Mouse (Mus musculus): ENCODE data around the gene Diablo. TPM values are rescaled to one million over a fixed set of nuclear protein-coding genes. Genes with fewer than 3 reads are reported as not detected.
A peak's percentile ranks its signal among the peaks of the same experiment; 100 is the strongest.
"Not testable (repeated sequence)": the region's sequence is repeated elsewhere in the genome, so short reads cannot be mapped to it uniquely, and the experiment has no call there.

Diablo gene
- polyA plus RNA-seq, 1 experiment from 2014 or later: 137 TPM

GRCm38 (mm10) chr5:123524393-123524750, 396 bp upstream of the Diablo start:
- Histone ChIP-seq H3K4me1 (replicated peaks) (peaks cover 36% of the 10 kb centered on the region), H3K27me3 (no peaks in the 10 kb centered on the region), H3K27ac (replicated peaks) (peak overlapping the region; percentile 74), H3K4me2 (peak overlapping the region; percentile 69), H3K9me3 (no peaks in the 10 kb centered on the region), H3K9ac (peak overlapping the region; percentile 62), H3K4me3 (peak overlapping the region; percentile 88), H3K36me3 (peaks cover 30% of the 10 kb centered on the region)
- peak; percentile 94 for ATAC-seq (ENCODE audit: low read depth)
- WGBS: 1% methylated on average over 27 of the region's 27 CpGs

- Histone ChIP-seq H3K4me3 (no peak overlapping the region), H3K9me3 (no peaks in the 10 kb centered on the region), H3K4me2 (peak overlapping the region; percentile 92; the same call in 1 of the 2 replicates), H3K27ac (replicated peaks) (no peak overlapping the region), H3K36me3 (peaks cover 32% of the 10 kb centered on the region), H3K4me1 (replicated peaks) (peaks cover 36% of the 10 kb centered on the region), H3K27me3 (no peaks in the 10 kb centered on the region), H3K9ac (0 out of 2 replicates have a peak overlapping the region, but pooled peaks have one; percentile 26)
- ATAC-seq (ENCODE audit: low read depth): no peak
- 88% methylated on average over 1 of the region's 1 CpGs for WGBS
These were observed 1.8 kb downstream of the Diablo start for GRCm38 (mm10) chr5:123522166-123522565.

- H3K4me1 ChIP-seq (replicated peaks): peaks cover 36% of the 10 kb centered on the region
- H3K4me2 ChIP-seq: no peak overlapping the region
- no peaks in the 10 kb centered on the region for H3K27me3 ChIP-seq
- no peak for ATAC-seq (ENCODE audit: low read depth)
- no peak overlapping the region for H3K4me3 ChIP-seq
- WGBS: 85% methylated on average over 1 of the region's 1 CpGs
- no peak overlapping the region for H3K9ac ChIP-seq
- peaks cover 34% of the 10 kb centered on the region for H3K36me3 ChIP-seq
- no peak overlapping the region for H3K27ac ChIP-seq (replicated peaks)
- H3K9me3 ChIP-seq: no peaks in the 10 kb centered on the region
These were observed 2.4 kb downstream of the Diablo start for GRCm38 (mm10) chr5:123521621-123522020.

- no peaks in the 10 kb centered on the region for H3K27me3 ChIP-seq
- peaks cover 36% of the 10 kb centered on the region for H3K4me1 ChIP-seq (replicated peaks)
- H3K27ac ChIP-seq (replicated peaks): no peak overlapping the region
- WGBS: 87% methylated on average over 9 of the region's 9 CpGs
- H3K4me2 ChIP-seq: no peak overlapping the region
- no peaks in the 10 kb centered on the region for H3K9me3 ChIP-seq
- H3K9ac ChIP-seq: no peak overlapping the region
- H3K4me3 ChIP-seq: no peak overlapping the region
- ATAC-seq (ENCODE audit: low read depth): no peak
- peaks cover 39% of the 10 kb centered on the region for H3K36me3 ChIP-seq
These were observed 3.3 kb downstream of the Diablo start for GRCm38 (mm10) chr5:123520666-123521065.

DNA sequence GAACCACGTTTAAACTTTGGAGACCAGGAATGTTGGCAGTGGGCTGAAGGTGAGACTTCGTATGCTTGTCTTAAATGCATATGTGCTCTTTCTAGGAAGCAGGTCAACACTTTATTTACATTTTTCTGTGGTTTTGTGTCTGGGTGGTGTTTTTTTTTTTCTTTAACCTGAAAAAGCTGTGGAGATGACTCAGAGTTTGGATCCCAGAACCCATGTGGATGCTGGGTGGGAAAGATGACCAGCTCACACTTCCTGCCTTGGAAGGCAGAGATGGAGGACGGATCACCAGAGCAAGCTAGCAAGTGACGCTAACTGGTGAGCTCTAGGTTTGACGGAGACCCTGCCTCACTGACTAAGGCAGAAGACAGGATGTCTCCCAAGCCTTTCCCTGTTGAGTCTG, 9.1 kb downstream of the Diablo start:
- no peak for ATAC-seq (ENCODE audit: low read depth)
- H3K36me3 ChIP-seq: peaks cover 86% of the 10 kb centered on the region
- WGBS: 91% methylated on average over 5 of the region's 5 CpGs

GRCm38 (mm10) chr5:123512102-123512501, 11.9 kb downstream of the Diablo start:
- Histone ChIP-seq H3K4me3 (no peak overlapping the region), H3K27me3 (peaks cover 7% of the 10 kb centered on the region), H3K9ac (no peak overlapping the region), H3K36me3 (peaks cover 61% of the 10 kb centered on the region), H3K4me1 (replicated peaks) (peaks cover 21% of the 10 kb centered on the region), H3K27ac (replicated peaks) (no peak overlapping the region), H3K9me3 (no peaks in the 10 kb centered on the region), H3K4me2 (no peak overlapping the region)
- WGBS: 85% methylated on average over 3 of the region's 3 CpGs
- ATAC-seq (ENCODE audit: low read depth): no peak

More for the DNA sequence above, 9.1 kb downstream of the Diablo start:
- no peak overlapping the region for H3K4me3 ChIP-seq
- no peaks in the 10 kb centered on the region for H3K9me3 ChIP-seq
- H3K27me3 ChIP-seq: no peaks in the 10 kb centered on the region
- H3K27ac ChIP-seq (replicated peaks): no peak overlapping the region
- H3K4me2 ChIP-seq: no peak overlapping the region
- no peak overlapping the region for H3K9ac ChIP-seq
- no peaks in the 10 kb centered on the region for H3K4me1 ChIP-seq (replicated peaks)

DNA sequence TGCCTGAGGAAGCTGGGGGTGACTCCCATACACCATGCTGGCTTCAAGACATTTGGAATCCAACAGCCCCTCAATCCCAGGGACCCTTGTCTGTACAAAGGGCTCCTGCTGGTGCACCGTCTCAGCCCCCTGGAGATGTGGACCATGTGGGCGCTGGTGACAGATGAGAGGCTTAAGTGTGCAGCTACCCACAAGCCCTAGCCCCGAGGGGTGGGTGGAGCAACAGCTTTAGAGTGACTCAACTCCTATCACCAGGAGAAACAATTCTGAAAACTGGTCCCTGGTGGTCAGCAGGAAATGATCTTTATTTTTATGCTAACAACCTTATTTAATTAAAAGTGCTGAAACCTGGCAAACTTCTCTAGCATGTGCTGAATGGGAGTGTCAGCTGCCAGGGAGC, 12.6 kb downstream of the Diablo start:
- H3K4me2 ChIP-seq: not testable (repeated sequence)

DNA sequence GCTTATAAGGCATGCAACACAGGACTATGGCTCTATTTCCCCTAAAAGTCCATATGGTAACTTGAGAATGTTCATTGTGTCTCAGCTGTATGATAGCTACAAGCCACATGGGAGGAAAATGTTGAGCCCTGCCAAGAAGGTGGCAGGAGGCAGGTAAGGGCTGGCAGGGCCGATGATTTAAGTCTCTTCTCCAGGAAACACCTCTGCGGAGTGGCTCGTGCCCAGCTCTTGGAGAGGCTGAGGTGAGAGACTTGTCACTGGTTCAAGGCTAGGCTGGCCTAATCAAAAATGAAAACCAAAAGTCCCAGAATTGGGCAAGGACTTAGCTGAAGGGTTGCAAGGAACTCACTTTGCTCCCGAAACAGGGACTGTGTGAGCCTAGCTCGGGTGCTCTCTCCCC, 13.8 kb downstream of the Diablo start, which contains the start of gene B3gnt4:
Gene B3gnt4, plus strand, starts transcription at position 301 of the 400 bp plus-strand sequence.
- Histone ChIP-seq H3K9me3 (no peaks in the 10 kb centered on the region), H3K4me1 (replicated peaks) (peaks cover 21% of the 10 kb centered on the region), H3K27ac (replicated peaks) (no peak within 1 kb of the TSS), H3K36me3 (peaks cover 42% of the 10 kb centered on the region), H3K4me3 (peak within 1 kb of the TSS; percentile 59; the same call in 1 of the 2 replicates), H3K9ac (peak within 1 kb of the TSS; percentile 75; the same call in 1 of the 2 replicates), H3K27me3 (peaks cover 17% of the 10 kb centered on the region), H3K4me2 (peak within 1 kb of the TSS; percentile 74)
- 86% methylated on average over 5 of the region's 5 CpGs for WGBS
- no peak for ATAC-seq (ENCODE audit: low read depth)

More for the DNA sequence above, 12.6 kb downstream of the Diablo start:
- WGBS: 88% methylated on average over 3 of the region's 3 CpGs
- H3K4me3 ChIP-seq; H3K27ac ChIP-seq (replicated peaks); ATAC-seq (ENCODE audit: low read depth); H3K9ac ChIP-seq; H3K9me3 ChIP-seq: not testable (repeated sequence)
- Histone ChIP-seq H3K4me1 (replicated peaks) (peaks cover 21% of the 10 kb centered on the region), H3K36me3 (peaks cover 55% of the 10 kb centered on the region), H3K27me3 (peaks cover 14% of the 10 kb centered on the region)

DNA sequence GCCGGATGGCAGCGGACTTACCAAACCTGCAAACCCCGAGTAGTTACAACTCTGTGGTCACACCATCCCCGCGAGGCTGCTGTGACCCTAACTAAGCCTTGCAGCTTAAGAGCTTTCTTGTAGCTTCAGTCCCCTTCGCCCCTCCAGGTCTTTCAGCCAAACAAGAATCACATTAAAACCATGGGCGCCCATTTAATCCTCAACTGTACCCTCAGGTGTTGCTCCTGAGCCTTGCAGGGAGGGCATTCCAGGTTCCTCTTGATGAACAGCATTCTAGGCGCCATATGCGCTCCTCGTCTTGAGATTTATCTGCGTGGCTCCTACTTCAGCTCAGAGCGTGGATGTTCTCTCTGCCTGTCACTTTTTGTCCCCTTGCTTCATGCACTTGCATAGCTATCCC, 15.1 kb downstream of the Diablo start:
- peak overlapping the region; percentile 75 for H3K9ac ChIP-seq
- H3K4me2 ChIP-seq: peak overlapping the region; percentile 74
- H3K9me3 ChIP-seq: no peaks in the 10 kb centered on the region
- peak; percentile 13; the same call in 1 of the 2 replicates for ATAC-seq (ENCODE audit: low read depth)
- H3K36me3 ChIP-seq: peaks cover 30% of the 10 kb centered on the region
- WGBS: 5% methylated on average over 12 of the region's 12 CpGs
- H3K4me1 ChIP-seq (replicated peaks): peaks cover 21% of the 10 kb centered on the region
- no peak overlapping the region for H3K27ac ChIP-seq (replicated peaks)
- peaks cover 20% of the 10 kb centered on the region for H3K27me3 ChIP-seq
- H3K4me3 ChIP-seq: peak overlapping the region; percentile 59

- Histone ChIP-seq H3K27ac (replicated peaks) (no peak overlapping the region), H3K9ac (peak overlapping the region; percentile 75), H3K36me3 (peaks cover 24% of the 10 kb centered on the region), H3K4me1 (replicated peaks) (peaks cover 21% of the 10 kb centered on the region), H3K4me3 (peak overlapping the region; percentile 59), H3K27me3 (peaks cover 20% of the 10 kb centered on the region), H3K9me3 (no peaks in the 10 kb centered on the region), H3K4me2 (peak overlapping the region; percentile 74)
- ATAC-seq (ENCODE audit: low read depth): peak; percentile 92
- under 1% methylated on average over 57 of the region's 59 CpGs for WGBS
These were observed 15.8 kb downstream of the Diablo start for GRCm38 (mm10) chr5:123507936-123508723.

- WGBS: 75% methylated on average over 4 of the region's 4 CpGs
- Histone ChIP-seq H3K4me1 (replicated peaks) (peaks cover 11% of the 10 kb centered on the region), H3K4me3 (no peak overlapping the region), H3K27ac (replicated peaks) (no peak overlapping the region), H3K9me3 (no peaks in the 10 kb centered on the region), H3K27me3 (peaks cover 25% of the 10 kb centered on the region), H3K4me2 (no peak overlapping the region), H3K9ac (no peak overlapping the region), H3K36me3 (no peaks in the 10 kb centered on the region)
- ATAC-seq (ENCODE audit: low read depth): no peak
These were observed 22.0 kb downstream of the Diablo start for GRCm38 (mm10) chr5:123501973-123502372.

DNA sequence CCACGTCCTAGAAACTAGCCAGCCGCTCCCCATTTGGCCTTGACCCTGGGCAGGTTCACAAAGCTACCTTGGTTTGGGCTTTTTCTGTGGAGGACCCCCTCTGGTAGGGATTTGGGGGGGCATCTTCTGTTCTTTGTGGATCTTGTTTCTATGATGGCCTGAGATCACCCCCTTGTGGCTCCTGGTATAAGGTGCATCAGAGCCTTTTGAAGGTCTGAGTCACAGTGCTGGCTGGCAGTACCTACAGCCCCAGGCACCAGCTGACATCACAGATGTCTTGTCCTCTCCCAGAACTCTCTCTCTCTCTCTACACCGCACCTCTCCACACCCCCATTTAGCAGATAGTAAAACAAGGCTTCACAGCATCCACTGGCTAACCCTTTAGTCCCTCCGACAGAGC, 24.3 kb downstream of the Diablo start:
- H3K4me3 ChIP-seq: no peak overlapping the region
- H3K4me1 ChIP-seq (replicated peaks): peaks cover 16% of the 10 kb centered on the region
- 57% methylated on average over 4 of the region's 4 CpGs for WGBS
- no peak for ATAC-seq (ENCODE audit: low read depth)
- no peak overlapping the region for H3K9ac ChIP-seq
- H3K36me3 ChIP-seq: no peaks in the 10 kb centered on the region
- no peak overlapping the region for H3K4me2 ChIP-seq
- peaks cover 17% of the 10 kb centered on the region for H3K27me3 ChIP-seq
- H3K27ac ChIP-seq (replicated peaks): no peak overlapping the region
- H3K9me3 ChIP-seq: no peaks in the 10 kb centered on the region

Data from neural tube, embryonic 13.5 days (tissue).